In genomic region chr7:82371411-82371810, GRCm38 (mm10) we compare ENCODE assay signal across 12 mouse cellular contexts. TPM values are rescaled to one million over a fixed set of nuclear protein-coding genes. Genes with fewer than 3 reads are reported as not detected.
DNase-seq lines count a peak whose midpoint lies in the region; ATAC-seq and TF ChIP-seq lines count a peak whose summit lies in the region.
"Had no signal": no experiment of that assay in that cellular context is flagged by ENCODE, and none has a peak within 500 bp of the region (broad histone marks: within the 10 kb centered on the region; RNA-seq: fewer than 3 reads in every experiment).

No protein-coding gene starts in this region.

- H3K27me3 ChIP-seq in kidney, embryonic 15.5 days = no peaks in the 10 kb centered on the region
- H3K27me3 ChIP-seq in midbrain, embryonic 16.5 days (ENCODE audit: control insufficient read depth, insufficient read depth, low read depth, low read length) = no peaks in the 10 kb centered on the region
- H3K27me3 ChIP-seq: liver, embryonic 13.5 days; stomach, embryonic 15.5 days had no signal

- H3K4me2 ChIP-seq in kidney, embryonic 15.5 days = no peak overlapping the region
- H3K4me2 ChIP-seq in midbrain, embryonic 16.5 days (ENCODE audit: low read length) = no peak overlapping the region
- H3K4me2 ChIP-seq: liver, embryonic 13.5 days; stomach, embryonic 15.5 days had no signal

- no peaks in the 10 kb centered on the region for H3K9me3 ChIP-seq in kidney, embryonic 15.5 days (replicated peaks)
- H3K9me3 ChIP-seq in midbrain, embryonic 16.5 days (replicated peaks; ENCODE audit: control insufficient read depth, low read length, poor library complexity, severe bottlenecking) = no peaks in the 10 kb centered on the region
- H3K9me3 ChIP-seq: liver, embryonic 13.5 days; stomach, embryonic 15.5 days had no signal

- DNase-seq in kidney, adult 9 months = peak; percentile 9
- peak; percentile 69 for DNase-seq in adipocyte (ENCODE audit: low spot score)
- DNase-seq in gastrocnemius, adult 2 months = peak; percentile 80
- DNase-seq in kidney, postnatal 36 days = peak; percentile 20 to 35
- no peak for DNase-seq in right cerebral cortex, postnatal 14 days
- DNase-seq: liver, embryonic 13.5 days had no signal

- WGBS in kidney, embryonic 15.5 days = 59% methylated on average over 3 of the region's 3 CpGs
- WGBS in midbrain, embryonic 16.5 days = 86% methylated on average over 3 of the region's 3 CpGs

- ATAC-seq in kidney, embryonic 15.5 days (replicated peaks; ENCODE audit: low FRiP score) = no peak
- ATAC-seq in midbrain, embryonic 16.5 days = no peak
- no peak for ATAC-seq in inflammation-experienced regulatory T-cells, adult 6 months
- ATAC-seq: hindbrain, embryonic 16.5 days had no signal

- no peak for TF ChIP-seq CTCF in gastrocnemius, adult 2 months (IDR thresholded peaks at IDR 0.05)

- no peaks in the 10 kb centered on the region for H3K36me3 ChIP-seq in kidney, embryonic 15.5 days
- H3K36me3 ChIP-seq in midbrain, embryonic 16.5 days (ENCODE audit: control insufficient read depth, insufficient read depth, low read length) = no peaks in the 10 kb centered on the region
- H3K36me3 ChIP-seq: G1E; liver, embryonic 13.5 days; stomach, embryonic 15.5 days had no signal

- intact Hi-C loops in gastrocnemius, adult 2 months (cut with DNase I) = no loop called here

- no peak overlapping the region for H3K4me3 ChIP-seq in kidney, embryonic 15.5 days (replicated peaks)
- H3K4me3 ChIP-seq in gastrocnemius, adult 2 months = no peak overlapping the region
- no peak overlapping the region for H3K4me3 ChIP-seq in midbrain, embryonic 16.5 days (ENCODE audit: low read depth, low read length)
- H3K4me3 ChIP-seq: liver, embryonic 13.5 days; stomach, embryonic 15.5 days had no signal

- H3K4me1 ChIP-seq in kidney, embryonic 15.5 days = no peaks in the 10 kb centered on the region
- no peaks in the 10 kb centered on the region for H3K4me1 ChIP-seq in midbrain, embryonic 16.5 days (ENCODE audit: control insufficient read depth, insufficient read depth, low read length)
- H3K4me1 ChIP-seq: liver, embryonic 13.5 days; stomach, embryonic 15.5 days had no signal

- H3K27ac ChIP-seq in kidney, embryonic 15.5 days = no peak overlapping the region
- no peak overlapping the region for H3K27ac ChIP-seq in gastrocnemius, adult 2 months
- no peak overlapping the region for H3K27ac ChIP-seq in midbrain, embryonic 16.5 days (ENCODE audit: low read length)
- H3K27ac ChIP-seq: liver, embryonic 13.5 days; stomach, embryonic 15.5 days had no signal

- no peak overlapping the region for H3K9ac ChIP-seq in kidney, embryonic 15.5 days
- no peak overlapping the region for H3K9ac ChIP-seq in midbrain, embryonic 16.5 days (ENCODE audit: low read depth, low read length)
- H3K9ac ChIP-seq: liver, embryonic 13.5 days; stomach, embryonic 15.5 days had no signal

RNA-seq across cellular contexts. Expression of gene Adamtsl3, which starts 35.9 kb away (rescaled TPM):
- polyA plus RNA-seq in kidney, embryonic 15.5 days (2015; fragmentation: Nextera tagmentation; extraction: Ambion mirVana) = 0.43 and 0.58 TPM in 2 replicates
- 1 to 10 TPM; 4.3 to 7.8 TPM for total RNA-seq in gastrocnemius, adult 2 months (2021)
- 0.64 and 0.66 TPM in 2 replicates for polyA plus RNA-seq in midbrain, embryonic 16.5 days (2015; fragmentation: Nextera tagmentation; extraction: Ambion mirVana)
- polyA plus RNA-seq in inflammation-experienced regulatory T-cells, adult 6 months (2017; shearing (Covaris generic)) = under 1 TPM in 1 of 3 experiments, not detected in 2; 0.16 TPM
- polyA plus RNA-seq: G1E had no signal
